Mouse (Mus musculus) lung, embryonic 16.5 days (tissue): ENCODE measurements around the gene Slc45a3. TPM values are rescaled to one million over a fixed set of nuclear protein-coding genes. Genes with fewer than 3 reads are reported as not detected.

Source experiments
- ATAC-seq: fragments of 200-750 bp; cut with Nextera tagmentation; 2 replicates; pipeline ENCODE4 v1.8.0; 2017; ENCODE audit warnings: low read depth, mild to moderate bottlenecking, moderate library complexity
- H3K27ac ChIP-seq: fragments of 300-500 bp; sonication (generic); 2 replicates; pipeline ENCODE4 v1.5.1; 2014; ENCODE audit warnings: mild to moderate bottlenecking, control low read depth, low read length
- H3K27me3 ChIP-seq: fragments of 300-500 bp; sonication (generic); 2 replicates; pipeline ENCODE4 v1.6.1; 2014; ENCODE audit warnings: low read depth, low read length, mixed read lengths; ENCODE audit not compliant: control insufficient read depth, insufficient read depth
- H3K36me3 ChIP-seq: fragments of 300-500 bp; sonication (generic); 2 replicates; pipeline ENCODE4 v1.6.1; 2014; ENCODE audit warnings: low read length; ENCODE audit not compliant: control insufficient read depth, insufficient read depth
- H3K4me1 ChIP-seq: fragments of 300-500 bp; sonication (generic); replicated peaks from 2 replicates; pipeline ENCODE4 v1.6.1; 2014; ENCODE audit warnings: low read length, mixed read lengths; ENCODE audit not compliant: control insufficient read depth, insufficient read depth
- H3K4me2 ChIP-seq: fragments of 300-500 bp; sonication (generic); 2 replicates; pipeline ENCODE4 v1.6.1; 2014; ENCODE audit warnings: low read depth, low read length, control low read depth
- H3K4me3 ChIP-seq: fragments of 300-500 bp; sonication (generic); 2 replicates; pipeline ENCODE4 v1.5.1; 2014; ENCODE audit warnings: mild to moderate bottlenecking, low read length, control low read depth
- H3K9ac ChIP-seq: fragments of 300-500 bp; sonication (generic); 2 replicates; pipeline ENCODE4 v1.6.1; 2014; ENCODE audit warnings: low read length, control low read depth
- H3K9me3 ChIP-seq: fragments of 300-500 bp; sonication (generic); 2 replicates; pipeline ENCODE4 v1.6.1; 2016; ENCODE audit warnings: low read length; ENCODE audit not compliant: control insufficient read depth
- WGBS: fragments of 180-500 bp; shearing (Covaris S2); extraction: QIAGEN DNeasy Blood & Tissue Kit; methylation state at CpG from one replicate; pipeline ENCODE4 v1.1.7; 2014; 5-methylcytosine and 5-hydroxymethylcytosine counted together
- polyA plus RNA-seq: library from polyadenylated mRNA; unstranded; fragments of >200 nt; fragmentation: Nextera tagmentation; extraction: Ambion mirVana; gene quantifications from 2 replicates; pipeline ENCODE4 v1.2.1, GENCODE M21; 2015

The Slc45a3 gene
- 4.2 TPM in 2 replicates for polyA plus RNA-seq

DNA sequence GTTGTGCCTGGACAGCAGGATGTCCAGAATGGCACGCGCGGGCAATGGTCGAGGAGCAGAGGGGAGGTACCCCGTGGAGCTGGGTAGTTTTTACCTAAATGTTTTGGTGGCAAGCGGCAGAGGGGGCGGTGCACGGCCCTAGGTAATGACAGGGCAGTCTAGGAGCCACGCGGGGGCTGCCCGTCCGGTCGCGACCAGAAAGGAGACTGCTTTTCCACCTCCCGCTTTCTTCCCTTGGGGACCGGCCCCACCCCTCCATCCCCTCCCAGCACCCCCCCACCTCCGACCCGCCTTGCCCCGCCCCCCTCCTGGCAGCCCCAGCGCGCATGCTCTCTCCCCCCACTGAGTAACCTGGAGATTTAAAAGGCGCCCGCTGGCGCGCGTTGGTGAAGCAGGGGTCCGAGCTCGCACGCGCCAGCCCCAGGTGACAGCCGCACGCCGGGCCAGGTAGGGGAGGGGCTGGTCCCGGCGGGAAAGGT, at the start of gene Slc45a3:
Gene Slc45a3, plus strand, starts transcription at position 362 of the 479 bp plus-strand sequence.
- Histone ChIP-seq H3K27ac (no peak within 1 kb of the TSS), H3K27me3 (peaks cover 28% of the 10 kb centered on the region)
- ATAC-seq: peak; percentile 78

DNA sequence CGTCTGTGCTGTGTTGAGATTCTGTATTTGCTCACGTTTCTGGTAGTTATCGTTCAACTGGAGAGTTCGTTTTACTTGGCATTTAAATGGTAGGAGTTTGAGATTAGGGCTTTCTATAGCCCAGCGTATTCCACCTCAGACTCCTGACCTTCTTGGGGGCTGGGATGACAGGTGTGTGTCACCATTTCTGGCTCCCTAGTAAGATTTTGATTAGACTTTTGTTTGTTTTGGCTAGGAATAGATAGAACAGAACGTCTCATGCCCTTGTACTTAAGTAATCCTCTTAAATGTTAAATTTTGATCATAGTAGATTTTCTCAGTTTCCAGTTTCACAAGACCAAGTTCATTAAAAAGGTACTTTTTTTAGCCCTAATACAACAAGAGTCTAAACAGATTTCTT, 45.1 kb upstream of the Slc45a3 start:
- no peak for ATAC-seq
- Histone ChIP-seq H3K27ac (no peak overlapping the region), H3K4me2 (no peak overlapping the region), H3K36me3 (peaks cover 26% of the 10 kb centered on the region), H3K4me1 (no peaks in the 10 kb centered on the region), H3K4me3 (no peak overlapping the region), H3K27me3 (no peaks in the 10 kb centered on the region), H3K9me3 (no peaks in the 10 kb centered on the region), H3K9ac (no peak overlapping the region)
- 65% methylated on average over 6 of the region's 6 CpGs for WGBS

More for the DNA sequence above, at the start of gene Slc45a3:
- peak within 1 kb of the TSS; percentile 76 for H3K4me3 ChIP-seq
- peak within 1 kb of the TSS; percentile 71 for H3K9ac ChIP-seq
- under 1% methylated on average over 33 of the region's 35 CpGs for WGBS
- no peaks in the 10 kb centered on the region for H3K9me3 ChIP-seq
- peaks cover 9% of the 10 kb centered on the region for H3K4me1 ChIP-seq
- peak within 1 kb of the TSS; percentile 100 for H3K4me2 ChIP-seq
- no peaks in the 10 kb centered on the region for H3K36me3 ChIP-seq

DNA sequence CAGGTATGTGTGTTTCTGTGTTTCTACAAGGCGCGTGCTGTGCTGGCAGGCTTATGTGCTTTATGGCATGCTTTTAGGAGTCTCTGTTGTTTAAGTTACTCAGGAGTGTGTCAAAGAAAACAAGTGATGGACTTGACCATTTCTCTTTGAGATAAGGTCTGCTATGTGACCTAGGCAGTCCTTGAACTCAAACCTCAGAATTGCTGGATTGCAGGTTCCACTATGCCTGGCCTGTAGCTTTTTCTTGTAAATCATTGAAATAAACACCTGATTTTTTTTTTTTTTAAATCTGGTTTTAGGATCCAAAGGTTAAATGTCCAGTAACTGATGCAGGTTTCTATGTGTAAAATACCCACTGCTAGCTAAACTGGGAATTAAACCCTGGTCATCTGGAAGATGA, 43.7 kb upstream of the Slc45a3 start:
- Histone ChIP-seq H3K27me3 (no peaks in the 10 kb centered on the region), H3K36me3 (peaks cover 34% of the 10 kb centered on the region), H3K27ac (no peak overlapping the region), H3K4me3 (no peak overlapping the region), H3K9me3 (no peaks in the 10 kb centered on the region), H3K4me1 (no peaks in the 10 kb centered on the region), H3K9ac (no peak overlapping the region), H3K4me2 (no peak overlapping the region)
- ATAC-seq: no peak
- WGBS: 97% methylated on average over 2 of the region's 2 CpGs

DNA sequence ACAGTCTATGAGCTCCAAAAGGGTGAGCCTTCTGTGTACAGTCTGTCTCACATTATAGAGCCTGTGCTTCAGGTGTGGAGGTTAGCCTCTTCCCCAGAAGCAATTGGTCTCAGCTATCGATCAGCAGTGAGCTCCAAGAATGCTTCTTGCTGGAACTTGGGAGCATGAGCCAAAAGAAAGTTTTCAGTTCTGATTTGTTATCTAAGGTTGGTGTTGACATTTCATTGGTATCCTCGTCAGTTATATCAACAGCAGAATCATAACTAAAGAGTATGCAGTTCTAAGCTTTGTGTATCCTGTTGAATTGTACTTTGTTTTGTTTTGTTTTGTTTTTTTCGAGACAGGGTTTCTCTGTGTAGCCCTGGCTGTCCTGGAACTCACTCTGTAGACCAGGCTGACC, 40.7 kb upstream of the Slc45a3 start:
- Histone ChIP-seq H3K9me3 (no peaks in the 10 kb centered on the region), H3K27me3 (no peaks in the 10 kb centered on the region), H3K4me1 (no peaks in the 10 kb centered on the region), H3K9ac (no peak overlapping the region), H3K4me2 (no peak overlapping the region), H3K27ac (no peak overlapping the region), H3K36me3 (peaks cover 54% of the 10 kb centered on the region), H3K4me3 (no peak overlapping the region)
- ATAC-seq: no peak
- WGBS: 91% methylated on average over 3 of the region's 3 CpGs

DNA sequence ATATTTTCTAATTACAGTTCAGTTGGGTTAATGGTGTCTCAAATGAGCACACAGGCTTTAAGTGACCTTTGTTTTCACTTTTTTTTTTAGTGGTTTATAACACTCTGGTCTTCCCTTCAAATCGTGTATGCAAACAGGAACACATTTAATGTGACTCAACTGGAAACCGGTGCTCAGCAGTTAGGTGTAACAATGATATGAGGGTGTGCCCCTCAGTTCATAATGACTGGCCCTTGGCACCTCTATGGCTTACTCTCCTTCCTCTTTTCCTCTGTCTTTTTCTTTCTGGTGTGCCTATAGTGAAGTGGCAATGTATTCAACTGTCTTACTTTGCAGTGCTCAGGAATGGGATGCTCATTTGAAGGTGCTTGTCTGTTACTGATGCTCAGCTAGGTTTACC, 29.3 kb upstream of the Slc45a3 start:
- H3K9me3 ChIP-seq: no peaks in the 10 kb centered on the region
- H3K4me3 ChIP-seq: no peak overlapping the region
- H3K36me3 ChIP-seq: peaks cover 32% of the 10 kb centered on the region
- H3K27me3 ChIP-seq: no peaks in the 10 kb centered on the region
- WGBS: 82% methylated on average over 2 of the region's 2 CpGs
- no peak for ATAC-seq
- H3K4me1 ChIP-seq: 0 out of 2 replicates have a peak, but pooled peaks cover 4% of the 10 kb centered on the region
- no peak overlapping the region for H3K4me2 ChIP-seq
- H3K27ac ChIP-seq: no peak overlapping the region
- no peak overlapping the region for H3K9ac ChIP-seq

DNA sequence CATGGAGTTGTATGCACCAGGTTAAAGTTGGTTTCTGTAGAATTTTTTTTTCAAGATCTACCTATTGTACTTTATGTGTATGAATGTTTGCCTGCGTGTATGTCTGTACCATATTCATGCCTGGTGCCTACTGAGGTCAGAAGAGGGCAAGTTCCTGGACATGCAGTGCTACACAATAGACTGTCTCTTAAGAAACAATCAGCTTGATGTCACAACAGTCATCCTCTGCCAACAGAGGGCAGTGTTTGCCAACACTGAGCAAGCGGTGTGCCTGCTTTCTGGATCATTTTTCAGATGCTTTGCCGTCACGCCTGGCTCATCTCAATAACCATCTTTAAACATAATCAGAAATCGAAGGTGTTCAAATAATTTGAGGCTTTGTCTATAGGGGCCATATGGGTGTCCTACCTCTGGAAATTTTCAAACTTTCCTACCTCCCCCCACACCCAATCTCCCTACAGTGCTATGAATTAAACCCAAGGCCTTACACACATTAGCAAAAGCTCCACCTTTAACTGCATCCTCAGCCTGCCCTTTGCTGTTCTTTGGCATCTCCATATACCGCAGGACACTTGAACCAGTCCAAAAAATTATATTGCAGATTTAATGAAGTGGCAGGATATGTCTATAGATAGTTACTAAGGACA, 25.0 kb upstream of the Slc45a3 start:
- Histone ChIP-seq H3K9ac (no peak overlapping the region), H3K9me3 (no peaks in the 10 kb centered on the region), H3K36me3 (peaks cover 5% of the 10 kb centered on the region), H3K4me3 (no peak overlapping the region), H3K4me1 (0 out of 2 replicates have a peak, but pooled peaks cover 8% of the 10 kb centered on the region), H3K27me3 (no peaks in the 10 kb centered on the region), H3K4me2 (no peak overlapping the region), H3K27ac (peak overlapping the region; percentile 82)
- WGBS: 53% methylated on average over 6 of the region's 6 CpGs
- ATAC-seq: peak; percentile 15; the same call in 1 of the 2 replicates

DNA sequence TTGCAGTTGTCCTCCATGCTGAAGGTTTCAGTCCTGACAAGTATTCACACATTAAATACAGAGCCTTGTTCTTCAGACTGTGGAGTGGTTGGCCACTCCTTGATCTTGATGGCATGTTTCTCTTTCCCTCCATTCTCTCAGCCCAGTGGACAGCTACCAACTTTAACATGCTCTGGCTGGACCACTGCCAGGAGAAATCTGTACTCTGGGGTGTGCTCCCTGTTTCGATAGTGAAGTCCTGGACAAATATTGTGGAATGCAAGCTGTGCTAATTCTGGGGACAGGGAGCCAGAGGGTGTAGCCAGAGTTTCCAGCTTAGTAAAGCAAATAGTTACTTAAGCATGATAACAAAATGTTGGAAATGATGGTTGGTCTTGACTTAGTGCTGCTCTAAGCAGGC, 24.0 kb upstream of the Slc45a3 start:
- WGBS: 25% methylated on average over 1 of the region's 1 CpGs
- no peak overlapping the region for H3K4me2 ChIP-seq
- ATAC-seq: peak; percentile 84
- peaks cover under 1% of the 10 kb centered on the region for H3K36me3 ChIP-seq
- no peaks in the 10 kb centered on the region for H3K9me3 ChIP-seq
- 0 out of 2 replicates have a peak, but pooled peaks cover 8% of the 10 kb centered on the region for H3K4me1 ChIP-seq
- H3K27ac ChIP-seq: peak overlapping the region; percentile 82
- no peak overlapping the region for H3K4me3 ChIP-seq
- no peak overlapping the region for H3K9ac ChIP-seq
- no peaks in the 10 kb centered on the region for H3K27me3 ChIP-seq

DNA sequence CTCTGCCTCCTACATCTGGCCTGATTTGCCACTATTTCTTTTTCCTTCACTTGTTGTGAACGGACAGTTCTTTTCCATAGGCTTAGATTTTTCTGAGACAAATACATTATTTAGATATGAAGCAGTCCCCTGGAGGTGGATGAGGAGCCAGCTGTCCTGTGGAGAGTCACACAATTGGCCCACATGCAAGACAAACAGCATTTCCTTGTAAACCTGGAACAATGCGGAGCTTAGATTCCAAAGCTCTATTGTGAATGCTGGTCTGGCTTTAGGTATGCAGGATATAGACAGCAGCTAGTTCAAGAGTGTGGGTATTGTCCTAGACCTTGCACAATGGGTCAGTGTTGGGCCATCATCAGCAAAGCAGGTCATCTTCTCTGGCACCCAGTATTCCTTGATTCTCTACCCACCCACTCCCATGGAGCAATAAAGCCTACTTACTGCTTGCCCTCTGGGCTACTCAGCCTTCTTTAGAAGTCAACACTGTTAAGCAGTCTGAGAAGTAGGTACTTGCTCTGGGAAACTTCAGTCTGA, 22.0 kb upstream of the Slc45a3 start:
- Histone ChIP-seq H3K4me3 (no peak overlapping the region), H3K27ac (no peak overlapping the region), H3K9me3 (no peaks in the 10 kb centered on the region), H3K9ac (no peak overlapping the region), H3K27me3 (no peaks in the 10 kb centered on the region), H3K4me2 (no peak overlapping the region), H3K4me1 (0 out of 2 replicates have a peak, but pooled peaks cover 8% of the 10 kb centered on the region), H3K36me3 (no peaks in the 10 kb centered on the region)
- WGBS: 72% methylated on average over 2 of the region's 2 CpGs
- no peak for ATAC-seq

DNA sequence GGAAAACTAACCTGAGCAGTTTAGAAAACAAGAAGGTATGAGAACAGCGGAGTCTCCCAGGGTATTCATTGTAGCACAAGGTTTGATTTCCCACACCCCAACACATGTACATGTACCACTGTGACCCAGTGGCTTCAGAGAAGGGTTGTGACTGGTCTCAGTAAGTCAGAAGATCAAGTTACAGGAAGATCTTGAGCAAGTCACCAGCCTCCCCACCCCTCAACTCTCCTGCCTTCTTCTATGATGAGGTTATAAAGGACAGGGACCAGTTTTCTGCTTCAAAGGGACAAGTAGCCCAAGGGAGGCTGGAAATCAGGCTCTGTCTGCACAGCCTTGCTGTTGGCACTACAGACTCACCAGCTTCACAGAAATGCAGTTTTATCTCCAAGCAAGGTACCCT, 21.3 kb upstream of the Slc45a3 start:
- no peaks in the 10 kb centered on the region for H3K27me3 ChIP-seq
- H3K9me3 ChIP-seq: no peaks in the 10 kb centered on the region
- H3K27ac ChIP-seq: no peak overlapping the region
- H3K4me3 ChIP-seq: no peak overlapping the region
- H3K4me2 ChIP-seq: no peak overlapping the region
- 0 out of 2 replicates have a peak, but pooled peaks cover 8% of the 10 kb centered on the region for H3K4me1 ChIP-seq
- no peaks in the 10 kb centered on the region for H3K36me3 ChIP-seq
- H3K9ac ChIP-seq: no peak overlapping the region
- 97% methylated on average over 1 of the region's 1 CpGs for WGBS
- no peak for ATAC-seq
